Mouse (Mus musculus) kidney, adult 2 months (tissue): ENCODE results near the gene 1110059E24Rik.

Experiments used
- CTCF ChIP-seq: fragments of 200-500 bp; conservative IDR thresholded peaks from 2 replicates; pipeline ENCODE4 v1.5.1; 2011; ENCODE audit warnings: low read depth, mild to moderate bottlenecking, control low read depth, low read length, moderate library complexity, mixed read lengths; ENCODE audit not compliant: insufficient read depth, insufficient read length
- POLR2A ChIP-seq: fragments of 200-500 bp; IDR thresholded peaks from one replicate; pipeline ENCODE4 v1.6.1; 2011; ENCODE audit warnings: low read depth, low read length, control low read depth

GRCm38 (mm10) chr19:21626271-21626988 is 26.3 kb downstream of the 1110059E24Rik start:
- no peak for TF ChIP-seq POLR2A
- no peak for TF ChIP-seq CTCF
